Mouse (Mus musculus): ENCODE measurements around the gene Il33.
"Not testable (repeated sequence)": the region's sequence is repeated elsewhere in the genome, so short reads cannot be mapped to it uniquely, and the experiment has no call there.

The Il33 gene

DNA sequence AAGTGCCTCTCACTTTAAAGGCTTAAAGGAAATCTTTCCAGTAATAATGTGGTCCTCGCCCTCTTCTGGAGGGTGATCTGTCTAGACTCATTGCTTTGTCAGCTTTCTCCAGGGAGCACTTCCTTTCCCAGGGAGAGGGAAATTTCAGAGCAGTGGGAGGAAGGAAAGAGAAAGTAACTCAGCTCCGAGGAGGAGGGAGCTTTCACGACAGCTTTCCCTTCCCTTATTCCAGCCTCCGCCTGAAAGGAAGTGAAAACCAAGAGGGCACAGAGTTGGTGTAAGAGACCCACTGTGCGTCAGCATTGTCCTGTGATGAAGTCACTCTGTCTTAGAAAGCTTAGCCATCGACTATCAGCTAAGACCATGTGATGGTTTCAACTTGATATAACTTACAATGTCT is 15.3 kb downstream of the Il33 start:
- no peak for DNase-seq (ENCODE audit: low spot score in 2 of 2)

DNA sequence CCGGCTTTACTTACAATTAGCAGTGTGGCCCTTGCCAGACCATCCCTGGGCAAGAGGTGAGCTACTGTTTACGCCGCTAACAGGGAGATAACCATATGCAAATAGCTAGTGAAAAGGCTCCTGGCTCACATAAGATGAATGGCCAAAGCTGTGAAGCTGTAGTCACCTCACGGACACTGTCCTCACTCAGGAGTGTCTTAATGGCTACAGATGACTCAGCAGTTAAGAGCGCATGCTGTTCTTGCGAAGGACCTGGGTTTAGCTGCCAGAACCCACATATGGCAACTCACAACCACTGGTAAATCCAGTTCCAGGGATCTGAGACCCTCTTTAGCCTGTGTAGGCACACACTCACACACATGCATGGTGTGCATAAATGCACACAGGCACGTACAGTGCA is 16.3 kb downstream of the Il33 start:
- no peak for DNase-seq (ENCODE audit: low spot score in 2 of 2)

DNA sequence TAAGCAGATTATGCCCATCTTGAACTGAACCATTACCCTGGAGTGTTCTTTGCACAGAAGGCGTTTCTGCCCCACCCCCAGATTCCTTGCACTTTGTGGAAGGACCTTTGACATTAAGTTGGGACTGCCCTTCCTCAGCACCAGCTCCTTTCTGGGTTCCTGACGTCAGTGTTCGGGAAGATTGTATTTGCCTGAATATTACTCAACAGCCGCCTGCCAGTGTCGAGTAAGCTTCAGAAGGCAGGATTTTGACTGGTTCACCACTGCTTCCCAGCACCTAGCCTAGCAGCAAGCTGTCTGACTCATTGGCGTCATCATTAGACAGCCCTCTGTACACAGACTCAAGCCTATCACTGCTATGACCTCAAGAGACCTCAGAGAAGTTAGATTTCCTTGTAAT is 17.4 kb downstream of the Il33 start:
- no peak for DNase-seq (ENCODE audit: low spot score in 2 of 2)

DNA sequence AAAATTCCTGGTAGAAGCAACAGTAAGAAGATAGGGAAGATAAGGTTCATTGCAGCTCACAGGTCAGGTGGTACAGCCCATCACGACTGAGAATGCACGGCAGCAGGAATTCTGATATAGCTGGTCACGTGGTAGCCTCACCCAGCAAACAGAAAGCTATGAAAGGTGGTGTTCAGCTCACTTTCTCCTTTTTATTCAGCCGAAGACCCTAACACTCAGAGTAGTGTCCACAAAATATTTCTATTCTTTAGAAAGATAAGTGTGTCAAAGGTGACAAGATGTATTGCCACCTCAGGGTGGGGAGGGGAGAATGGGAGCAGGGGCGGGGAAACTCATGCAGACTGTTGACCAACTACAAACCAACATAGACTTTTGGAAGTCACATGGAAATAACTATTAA is 19.5 kb downstream of the Il33 start:
- no peak for DNase-seq (ENCODE audit: low spot score in 2 of 2)

DNA sequence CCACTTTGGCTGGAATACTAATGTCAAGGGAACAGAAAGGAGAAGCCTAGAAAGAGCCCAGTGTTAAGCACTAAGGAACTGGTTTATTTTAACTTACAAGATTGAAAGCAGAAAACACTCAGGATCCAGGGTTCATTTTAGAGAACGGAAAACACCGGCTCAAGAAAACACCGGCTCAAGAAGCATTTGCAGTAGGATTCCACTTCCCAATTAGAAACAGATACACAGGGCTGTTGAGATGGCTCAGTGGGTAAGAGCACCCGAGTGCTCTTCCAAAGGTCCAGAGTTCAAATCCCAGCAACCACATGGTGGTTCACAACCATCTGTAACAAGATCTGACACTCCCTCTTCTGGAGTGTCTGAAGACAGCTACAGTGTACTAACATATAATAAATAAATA is 20.0 kb downstream of the Il33 start:
- DNase-seq (ENCODE audit: low spot score in 2 of 2): not testable (repeated sequence)

DNA sequence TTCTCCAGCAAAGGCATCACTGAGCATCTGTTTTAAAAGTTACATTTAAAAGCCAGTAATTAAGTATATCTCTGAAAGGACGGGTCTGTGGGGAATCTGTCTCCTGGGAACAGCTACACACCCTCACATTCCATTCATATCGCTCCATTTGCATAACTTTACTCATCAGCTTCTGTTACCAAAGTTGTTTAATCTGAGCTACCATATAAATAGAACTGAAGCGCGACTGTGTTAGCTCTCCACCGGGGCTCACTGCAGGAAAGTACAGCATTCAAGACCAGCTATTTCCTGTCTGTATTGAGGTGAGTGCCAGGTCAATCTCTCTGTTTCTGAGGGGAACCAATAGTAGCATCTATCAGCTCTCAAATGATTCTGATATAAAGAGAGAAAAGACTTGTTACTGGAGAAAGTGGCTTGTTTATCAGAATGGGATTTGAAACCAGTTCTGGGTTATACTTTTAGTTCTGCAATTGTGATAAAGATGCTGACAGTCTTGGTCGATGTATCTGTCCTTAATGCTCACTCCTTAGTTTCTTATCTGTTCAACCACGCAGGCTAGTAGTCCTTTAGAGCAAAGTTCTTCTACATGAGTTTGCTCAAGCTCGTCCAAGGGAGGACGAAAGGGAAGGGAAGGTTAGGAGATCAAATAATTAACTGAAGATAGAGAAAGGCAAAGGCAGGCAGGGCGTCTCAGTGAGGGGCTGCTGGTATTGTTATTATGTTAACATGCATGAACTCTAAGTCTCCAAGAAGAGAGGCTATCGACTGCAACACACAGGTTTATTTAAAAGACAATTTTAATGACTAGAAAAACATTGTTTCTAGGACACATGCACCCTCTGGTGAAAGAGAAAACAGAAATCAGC is 20.9 kb downstream of the Il33 start:
- no peak for DNase-seq (ENCODE audit: low spot score in 2 of 2)

DNA sequence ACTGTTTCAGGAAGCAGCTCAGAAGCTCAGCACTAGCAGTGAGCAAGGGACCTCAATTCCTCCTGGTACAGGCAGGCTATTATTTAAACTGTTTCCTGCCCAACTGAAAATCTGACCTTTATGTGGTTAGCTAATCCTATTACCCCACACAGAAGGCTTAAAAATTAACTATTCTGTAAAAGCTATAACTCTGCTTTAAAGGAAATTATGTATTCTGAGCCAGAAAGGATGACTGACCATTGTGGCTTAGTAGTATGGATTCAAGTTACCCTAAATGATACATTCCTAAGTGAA is 21.5 kb downstream of the Il33 start:
- DNase-seq (ENCODE audit: low spot score in 2 of 2): no peak

DNA sequence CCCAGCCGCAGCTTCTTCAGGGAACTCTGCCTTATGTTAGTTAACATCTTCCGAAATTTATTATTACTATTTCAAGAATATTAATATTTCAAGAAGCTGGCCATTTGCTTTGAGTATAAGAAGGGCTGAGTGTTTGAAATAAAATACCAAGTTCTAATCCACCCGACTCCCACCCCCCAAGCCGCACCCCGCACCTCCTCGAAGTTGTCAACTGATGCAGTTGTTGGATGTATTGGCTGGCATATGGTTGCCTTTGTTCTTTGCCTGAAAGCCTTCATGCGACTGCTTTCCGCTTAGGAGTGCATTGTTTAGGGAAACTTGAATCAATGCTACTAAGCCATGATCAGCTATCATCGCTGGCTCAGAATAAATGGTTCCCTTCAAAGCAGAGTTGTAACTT is 22.1 kb downstream of the Il33 start:
- no peak for DNase-seq (ENCODE audit: low spot score in 2 of 2)

DNA sequence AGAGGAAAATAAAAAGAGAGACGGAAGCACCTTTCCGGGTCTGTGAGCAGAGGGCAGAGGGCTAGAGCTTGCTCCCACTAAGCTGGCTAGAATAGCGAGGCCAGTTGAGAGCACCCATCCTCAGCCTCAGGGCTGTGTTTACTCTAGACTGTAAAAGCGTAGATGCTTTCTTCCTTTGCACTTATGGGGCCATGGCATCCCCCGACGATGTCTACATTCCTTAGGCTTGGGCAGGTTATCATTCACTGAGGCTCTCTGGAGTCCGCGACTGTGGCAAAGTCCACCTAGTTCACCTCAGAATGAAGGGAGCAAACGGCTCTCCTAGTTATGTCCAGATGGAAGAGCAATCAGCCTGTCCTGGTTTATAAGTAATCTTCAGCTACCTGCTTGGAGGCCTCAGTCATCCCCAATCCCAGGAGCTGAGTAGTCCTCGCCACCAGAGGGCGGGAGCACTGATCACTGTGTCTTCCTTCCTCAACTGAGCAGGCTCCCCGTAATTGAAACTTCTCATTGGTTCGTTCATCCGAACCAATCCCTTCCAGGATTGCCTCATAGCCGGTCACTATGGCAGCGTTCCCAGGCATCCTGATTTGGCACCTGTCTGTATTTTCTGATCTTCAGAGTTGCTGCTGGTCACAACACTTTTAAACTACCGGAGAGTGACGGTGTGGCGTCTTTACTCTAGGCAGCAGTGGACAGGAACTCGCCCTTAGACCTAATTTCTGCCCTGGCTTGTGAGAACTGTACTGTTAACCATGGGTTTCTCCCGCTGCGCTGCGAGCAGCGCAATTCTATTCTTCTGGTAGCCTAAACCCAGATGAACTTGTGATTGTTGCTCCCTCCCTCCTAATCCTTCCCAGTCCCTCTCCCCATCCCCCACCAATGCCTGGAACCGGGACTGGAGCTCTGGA is 23.2 kb downstream of the Il33 start:
- DNase-seq (ENCODE audit: low spot score in 2 of 2): peak; percentile 12 to 48

DNA sequence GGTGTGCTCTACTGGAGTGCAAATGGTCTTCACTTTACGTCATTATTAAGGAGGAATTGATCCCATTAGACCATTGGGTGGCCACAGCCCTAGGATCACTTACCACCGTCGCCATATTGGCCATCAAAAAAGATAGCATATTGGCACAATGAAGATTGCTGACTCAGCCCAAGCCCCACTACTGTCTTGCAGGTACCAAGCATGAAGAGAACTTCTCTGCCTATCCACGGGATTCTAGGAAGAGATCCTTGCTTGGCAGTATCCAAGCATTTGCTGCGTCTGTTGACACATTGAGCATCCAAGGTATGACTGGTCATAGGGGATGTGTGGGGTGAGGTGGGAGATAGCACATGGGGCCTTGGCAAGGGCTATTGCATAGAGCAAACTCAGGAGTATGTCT is 27.6 kb downstream of the Il33 start:
- DNase-seq (ENCODE audit: low spot score in 2 of 2): no peak

DNA sequence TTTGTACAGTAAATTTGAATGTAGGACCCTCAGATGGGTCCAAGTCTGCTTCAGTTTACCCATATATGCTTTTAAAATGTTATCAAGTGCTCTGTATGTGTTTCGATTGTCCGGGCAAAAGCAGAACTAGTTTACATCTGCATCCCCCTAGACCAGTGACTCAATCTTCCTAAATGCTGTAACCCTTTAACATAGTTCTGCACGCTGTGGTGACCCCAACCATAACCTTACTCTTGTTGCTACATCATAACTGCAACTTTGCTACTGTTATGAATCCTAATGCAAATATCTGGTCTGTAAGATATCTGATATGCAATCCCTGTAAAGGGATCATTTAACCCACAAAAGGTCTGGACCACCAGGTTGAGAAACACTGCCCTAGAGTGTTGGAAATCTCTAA is 28.9 kb downstream of the Il33 start:
- DNase-seq (ENCODE audit: low spot score in 2 of 2): no peak

DNA sequence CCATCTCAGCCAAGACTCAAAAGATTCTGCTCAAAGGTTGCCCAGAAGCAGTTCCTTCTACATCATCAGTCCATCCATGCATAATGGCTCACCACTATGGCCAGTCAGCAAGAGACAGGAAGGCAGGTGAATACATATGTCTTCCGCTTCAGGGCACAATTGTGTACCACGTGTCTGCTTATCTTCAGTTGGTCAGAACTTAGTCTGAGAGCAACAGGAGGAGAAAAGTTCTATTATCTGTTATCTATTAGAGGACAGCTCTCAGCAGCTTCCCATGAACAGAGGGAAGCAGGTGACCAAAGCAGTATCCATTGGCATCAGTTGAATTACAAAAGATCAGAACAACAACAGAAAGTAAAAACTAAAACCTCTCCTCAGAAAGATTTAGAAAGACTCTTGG is 30.5 kb downstream of the Il33 start:
- DNase-seq (ENCODE audit: low spot score in 2 of 2): no peak

DNA sequence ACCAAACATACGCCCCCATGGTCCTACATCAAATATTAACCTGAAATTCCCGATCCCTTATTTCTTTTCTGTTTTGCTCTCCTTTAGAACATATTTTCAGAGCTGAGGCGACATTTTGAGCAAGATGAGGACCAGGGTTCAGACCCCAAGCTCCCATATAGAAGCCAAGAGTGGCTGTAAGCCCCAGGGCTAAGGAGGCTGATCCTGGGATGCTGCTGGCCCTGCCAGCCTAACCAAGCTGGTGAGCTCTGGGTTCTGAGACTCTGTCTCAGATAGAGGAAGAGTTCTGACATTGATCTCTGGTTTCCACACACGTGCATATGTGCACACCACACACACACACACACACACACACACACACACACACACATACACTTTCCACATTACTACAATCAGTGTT is 36.0 kb downstream of the Il33 start:
- DNase-seq (ENCODE audit: low spot score in 2 of 2): no peak

DNA sequence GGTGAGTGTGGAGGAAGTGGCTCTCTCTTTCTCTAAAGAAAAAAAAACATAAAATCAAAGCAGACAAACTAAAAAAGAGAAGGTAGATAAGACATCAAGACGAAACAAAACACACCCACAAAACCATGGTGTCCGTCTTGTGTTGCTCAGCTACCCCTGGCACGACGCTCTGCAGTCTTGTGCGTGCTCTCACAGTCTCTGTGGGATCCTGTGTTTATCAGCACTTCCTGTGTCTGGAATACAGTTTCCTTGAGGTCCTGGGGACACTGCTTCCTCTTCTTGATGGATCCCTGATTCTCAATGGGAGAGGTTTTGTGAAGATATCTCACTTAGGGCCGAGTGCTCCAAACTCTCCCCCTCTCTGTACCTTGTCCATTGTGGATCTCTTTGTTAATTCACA is 36.9 kb downstream of the Il33 start:
- no peak for DNase-seq (ENCODE audit: low spot score in 2 of 2)

DNA sequence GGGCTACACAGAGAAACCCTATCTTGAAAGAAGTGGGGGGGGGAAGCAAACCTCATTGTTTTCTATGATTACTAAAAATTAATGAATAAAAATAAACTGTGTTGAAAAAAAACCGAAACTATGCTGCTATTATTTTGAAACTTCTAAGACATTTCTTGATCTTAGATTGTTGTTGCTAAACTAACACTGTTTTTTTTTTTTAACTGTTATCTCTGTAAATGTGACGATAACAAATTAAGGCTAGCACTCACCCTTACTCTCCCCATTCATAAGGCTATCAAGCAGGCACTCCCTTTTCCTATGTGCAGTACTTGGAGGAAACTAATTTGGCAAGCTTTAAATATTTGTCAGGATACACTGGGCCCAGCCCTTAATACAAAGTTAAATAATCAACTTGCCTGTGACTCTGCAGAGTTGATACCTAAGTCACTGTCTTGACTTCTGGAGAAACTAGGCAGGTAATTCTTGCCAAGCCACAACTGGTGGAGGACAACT is 38.7 kb downstream of the Il33 start:
- no peak for DNase-seq (ENCODE audit: low spot score in 2 of 2)

DNA sequence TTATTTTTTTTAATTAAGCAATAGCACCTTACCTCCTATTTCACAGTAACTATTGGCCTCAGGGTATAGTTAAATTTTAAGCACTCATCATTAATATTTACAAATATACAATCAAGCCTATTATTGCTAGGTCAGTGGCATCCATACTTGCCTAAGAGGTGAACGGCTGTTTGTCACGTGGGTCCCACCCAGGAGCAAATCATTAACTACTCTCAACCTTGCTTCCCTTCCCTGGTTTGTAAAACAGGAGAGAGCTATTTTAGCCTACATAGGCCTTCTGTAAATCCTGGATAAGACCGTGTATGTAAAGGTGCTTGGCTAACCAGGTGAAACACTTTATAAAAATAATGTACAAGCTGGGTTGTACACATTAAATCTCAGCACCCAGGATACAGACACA is 43.0 kb downstream of the Il33 start:
- no peak for DNase-seq (ENCODE audit: low spot score in 2 of 2)

DNA sequence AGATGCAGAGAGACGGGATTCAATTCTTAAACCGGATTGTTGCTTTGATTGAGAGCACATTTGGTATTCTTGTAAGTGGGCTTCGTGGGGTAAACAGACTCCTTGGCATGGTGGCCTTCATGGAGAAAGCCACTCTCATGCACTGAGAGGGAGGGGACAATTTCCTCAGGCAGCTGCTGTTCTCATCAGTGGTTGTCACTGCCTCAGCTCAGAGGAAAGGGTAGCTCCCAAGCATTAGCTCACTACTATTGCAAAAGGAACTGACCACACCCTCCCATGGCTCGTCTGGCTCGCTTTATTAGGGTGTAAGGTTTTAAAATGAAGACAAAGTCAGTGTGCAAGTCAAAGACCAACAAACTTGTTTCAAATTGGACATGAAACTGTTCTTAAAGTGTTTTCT is 48.5 kb downstream of the Il33 start:
- DNase-seq (ENCODE audit: low spot score in 2 of 2): no peak

DNA sequence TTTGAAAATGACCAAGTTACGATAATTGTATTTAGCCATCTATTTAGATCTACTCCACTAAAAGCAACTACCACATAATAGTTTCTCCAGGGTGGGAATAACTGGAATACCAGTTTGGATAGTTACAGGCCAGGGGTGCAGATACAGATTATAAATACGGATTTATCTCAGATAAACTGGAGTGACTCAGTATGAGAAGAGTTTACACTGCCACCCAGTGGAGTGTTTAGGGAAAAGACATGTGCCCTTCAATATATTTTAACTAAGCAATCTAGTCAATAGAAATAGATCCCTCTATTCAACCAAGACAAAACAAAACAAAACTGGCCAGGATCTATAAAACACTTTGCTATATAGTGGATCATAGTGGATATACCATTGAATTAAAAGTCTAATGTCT is 53.9 kb downstream of the Il33 start:
- no peak for DNase-seq (ENCODE audit: low spot score in 2 of 2)

DNA sequence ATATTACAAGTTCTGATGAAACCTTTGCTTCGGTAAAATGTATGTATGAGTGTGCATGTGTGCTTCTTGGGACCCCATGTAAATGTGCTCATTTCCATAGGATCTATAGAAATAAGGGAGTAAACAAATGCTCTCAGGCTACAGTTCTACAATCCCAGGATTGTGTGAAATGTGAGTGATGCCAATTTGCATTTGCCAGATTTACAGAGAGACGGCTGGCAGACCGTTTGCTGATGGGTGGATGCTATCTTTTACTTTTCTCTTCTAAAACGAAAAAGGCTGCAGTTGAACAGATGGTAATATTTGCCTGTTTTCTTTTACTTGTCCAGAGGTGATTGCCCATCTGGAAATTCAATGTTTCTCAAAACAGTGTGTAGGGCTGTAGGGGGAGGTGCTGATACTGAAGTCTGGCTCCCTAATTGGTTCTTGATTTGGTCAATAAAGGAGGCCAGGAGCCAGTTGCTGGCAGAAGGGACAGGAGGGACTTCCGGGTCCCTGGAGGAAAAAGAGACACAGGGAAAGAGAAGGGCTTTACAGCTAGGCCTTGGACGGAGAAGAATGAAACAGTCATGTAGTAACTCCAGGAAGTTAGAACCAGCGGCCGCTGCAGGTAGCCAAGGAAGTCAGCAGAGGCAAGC is 54.7 kb downstream of the Il33 start:
- DNase-seq (ENCODE audit: low spot score in 2 of 2): no peak

DNA sequence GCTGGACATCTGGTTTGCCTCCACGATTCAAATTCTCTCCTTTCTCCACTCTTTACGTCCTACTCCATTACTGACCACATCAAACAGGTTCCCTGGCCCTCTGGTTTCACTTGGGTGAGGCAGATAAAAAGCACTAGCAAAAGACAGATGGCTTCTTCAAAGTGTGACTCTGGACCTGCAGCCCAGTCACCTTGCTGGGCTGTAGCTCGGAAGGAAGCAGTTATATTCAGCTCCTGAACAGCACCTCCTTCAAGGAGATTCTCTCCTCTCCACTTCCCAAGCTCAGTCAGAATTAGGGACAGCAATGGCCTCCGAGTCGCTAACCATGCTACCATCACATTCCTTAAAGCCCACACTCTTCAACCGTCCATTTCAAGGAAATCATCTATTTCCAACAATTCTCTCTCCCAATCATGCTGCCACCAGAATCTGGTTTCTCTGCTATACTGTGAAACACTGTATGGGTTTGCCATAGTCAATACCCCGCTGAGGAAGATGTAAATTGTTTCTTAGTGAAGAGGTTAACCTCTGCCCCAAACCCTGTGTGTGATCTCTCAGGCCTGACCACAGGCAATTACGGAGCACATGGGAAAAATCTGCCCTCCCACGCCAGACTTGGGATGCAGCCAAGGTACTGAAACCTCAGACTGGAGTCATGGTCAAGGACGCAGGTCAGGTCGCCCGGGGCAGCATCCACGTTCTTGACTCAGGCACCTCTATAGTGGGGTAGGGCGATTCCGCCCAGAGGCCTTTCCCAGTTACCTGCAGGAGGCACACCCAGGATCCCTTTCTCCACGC is 59.5 kb downstream of the Il33 start:
- DNase-seq (ENCODE audit: low spot score in 2 of 2): no peak

DNA sequence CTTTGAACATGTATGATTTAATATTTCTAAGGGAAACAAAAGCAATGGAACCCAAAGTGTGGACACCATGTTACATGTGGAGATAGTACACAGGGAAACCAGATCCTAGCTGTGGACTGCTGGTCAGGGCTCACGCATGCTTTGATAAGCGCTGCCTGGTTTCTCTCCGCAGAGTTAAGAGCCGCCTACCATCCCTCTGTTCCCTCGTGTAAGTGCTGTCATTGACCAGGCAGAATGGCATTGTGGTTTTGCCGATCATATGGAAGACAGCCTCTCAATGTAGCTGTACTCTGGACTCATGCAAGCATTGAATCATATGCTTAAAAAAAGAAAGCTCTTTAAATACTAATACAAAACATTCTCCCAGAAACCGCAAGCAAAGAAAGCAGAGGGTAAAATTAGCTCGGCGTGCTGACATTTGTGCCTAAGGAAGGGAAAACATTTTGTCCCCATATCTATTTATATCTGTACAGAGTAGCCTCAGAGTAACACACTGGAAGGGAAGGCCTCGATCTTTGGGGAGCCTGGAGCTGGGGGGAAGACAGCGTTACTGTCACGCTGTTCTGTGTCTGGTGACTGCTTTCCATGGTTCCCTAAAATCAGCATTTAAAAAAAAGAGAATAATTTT is 61.7 kb downstream of the Il33 start:
- no peak for DNase-seq (ENCODE audit: low spot score in 2 of 2)
